Mouse (Mus musculus): ENCODE data around the gene Stat1.

GRCm38 (mm10) chr1:52143596-52144156 is 24.4 kb downstream of the Stat1 start:
- TF ChIP-seq CTCF (conservative IDR thresholded peaks at IDR 0.05; ENCODE audit: low read length) = no peak
- no peak for TF ChIP-seq POU5F1 (IDR thresholded peaks at IDR 0.05; ENCODE audit: borderline replicate concordance, low read length)
